Mouse (Mus musculus): ENCODE data around the gene Trim28. TPM values are rescaled to one million over a fixed set of nuclear protein-coding genes. Genes with fewer than 3 reads are reported as not detected.
A peak's percentile ranks its signal among the peaks of the same experiment; 100 is the strongest.

Gene Trim28
- polyA plus RNA-seq, 2 experiments, result 408 to 610 TPM

DNA sequence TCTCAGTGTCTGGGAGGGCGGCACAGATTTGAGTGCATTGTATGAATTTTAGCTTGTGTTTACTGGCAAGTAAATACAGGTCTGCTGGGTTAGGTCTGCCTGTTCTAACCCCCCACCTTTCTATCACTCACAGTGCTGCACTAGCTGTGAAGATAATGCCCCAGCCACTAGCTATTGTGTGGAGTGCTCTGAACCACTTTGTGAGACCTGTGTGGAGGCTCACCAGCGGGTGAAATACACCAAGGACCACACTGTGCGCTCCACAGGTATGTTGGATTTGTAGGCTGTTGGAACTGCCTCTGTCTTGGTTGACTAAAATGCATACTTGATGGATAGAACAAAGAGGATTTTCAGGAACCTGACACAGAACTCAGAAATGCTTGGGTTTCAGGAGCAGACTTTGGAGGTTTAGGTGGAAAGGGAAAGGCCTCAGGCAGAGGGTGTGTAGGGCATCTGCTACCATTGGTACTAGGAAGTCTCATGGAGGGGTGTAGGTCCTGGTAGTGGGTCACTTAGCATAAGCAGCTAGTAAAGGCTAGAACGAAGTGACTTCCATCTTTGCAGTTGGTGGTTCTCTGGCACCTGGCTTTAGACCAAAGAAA, 26.7 kb downstream of the Trim28 start:
- no peak for TF ChIP-seq POLR2A (IDR thresholded peaks at IDR 0.05; ENCODE audit: borderline replicate concordance, extremely low read depth, insufficient read depth, insufficient read length)
- WGBS, result 24% methylated on average over 4 of the region's 4 CpGs
- Histone ChIP-seq H3K9ac (ENCODE audit: low read depth, low read length, severe bottlenecking) (peak overlapping the region; percentile 98), H3K4me3 (replicated peaks; ENCODE audit: low read length) (peak overlapping the region; percentile 99), H3K4me2 (replicated peaks; ENCODE audit: low read depth, low read length, severe bottlenecking) (peak overlapping the region; percentile 98), H3K4me1 (ENCODE audit: control insufficient read depth, insufficient read depth, low read length) (peaks cover 14% of the 10 kb centered on the region), H3K27me3 (ENCODE audit: control insufficient read depth, insufficient read depth, low read length) (no peaks in the 10 kb centered on the region), H3K27ac (replicated peaks; ENCODE audit: low read depth, low read length) (0 out of 2 replicates have a peak overlapping the region, but pooled peaks have one; percentile 13), H3K9me3 (ENCODE audit: control insufficient read depth, low read length) (no peaks in the 10 kb centered on the region), H3K36me3 (ENCODE audit: control insufficient read depth, insufficient read depth, low read length) (peaks cover 52% of the 10 kb centered on the region)
- ATAC-seq (ENCODE audit: low FRiP score, low read depth), result no peak
- DNase-seq (ENCODE audit: low spot score), result no peak

GRCm38 (mm10) chr7:13028986-13029385, 30.1 kb downstream of the Trim28 start:
- H3K9ac ChIP-seq (ENCODE audit: low read depth, low read length, severe bottlenecking), result no peak overlapping the region
- H3K4me3 ChIP-seq (replicated peaks; ENCODE audit: low read length), result no peak overlapping the region
- H3K27me3 ChIP-seq (ENCODE audit: control insufficient read depth, insufficient read depth, low read length), result no peaks in the 10 kb centered on the region
- H3K27ac ChIP-seq (replicated peaks; ENCODE audit: low read depth, low read length), result no peak overlapping the region
- DNase-seq (ENCODE audit: low spot score) (no peak), ATAC-seq (ENCODE audit: low FRiP score, low read depth) (no peak)
- H3K9me3 ChIP-seq (ENCODE audit: control insufficient read depth, low read length), result no peaks in the 10 kb centered on the region
- peaks cover 16% of the 10 kb centered on the region for H3K4me1 ChIP-seq (ENCODE audit: control insufficient read depth, insufficient read depth, low read length)
- H3K36me3 ChIP-seq (ENCODE audit: control insufficient read depth, insufficient read depth, low read length), result peaks cover 82% of the 10 kb centered on the region
- no peak overlapping the region for H3K4me2 ChIP-seq (replicated peaks; ENCODE audit: low read depth, low read length, severe bottlenecking)
- no peak for TF ChIP-seq POLR2A (IDR thresholded peaks at IDR 0.05; ENCODE audit: borderline replicate concordance, extremely low read depth, insufficient read depth, insufficient read length)
- WGBS, result 93% methylated on average over 4 of the region's 4 CpGs

- TF ChIP-seq POLR2A (IDR thresholded peaks at IDR 0.05; ENCODE audit: borderline replicate concordance, extremely low read depth, insufficient read depth, insufficient read length), result no peak
- Histone ChIP-seq H3K9ac (ENCODE audit: low read depth, low read length, severe bottlenecking) (no peak overlapping the region), H3K9me3 (ENCODE audit: control insufficient read depth, low read length) (no peaks in the 10 kb centered on the region), H3K27ac (replicated peaks; ENCODE audit: low read depth, low read length) (no peak overlapping the region), H3K36me3 (ENCODE audit: control insufficient read depth, insufficient read depth, low read length) (peaks cover 89% of the 10 kb centered on the region), H3K4me1 (ENCODE audit: control insufficient read depth, insufficient read depth, low read length) (peaks cover 13% of the 10 kb centered on the region; the same call in 1 of the 2 replicates), H3K4me3 (replicated peaks; ENCODE audit: low read length) (no peak overlapping the region), H3K4me2 (replicated peaks; ENCODE audit: low read depth, low read length, severe bottlenecking) (no peak overlapping the region), H3K27me3 (ENCODE audit: control insufficient read depth, insufficient read depth, low read length) (no peaks in the 10 kb centered on the region)
- 75% methylated on average over 5 of the region's 5 CpGs for WGBS
- DNase-seq (ENCODE audit: low spot score), result no peak
- ATAC-seq (ENCODE audit: low FRiP score, low read depth), result no peak
These were observed 32.2 kb downstream of the Trim28 start for GRCm38 (mm10) chr7:13031069-13031468.

DNA sequence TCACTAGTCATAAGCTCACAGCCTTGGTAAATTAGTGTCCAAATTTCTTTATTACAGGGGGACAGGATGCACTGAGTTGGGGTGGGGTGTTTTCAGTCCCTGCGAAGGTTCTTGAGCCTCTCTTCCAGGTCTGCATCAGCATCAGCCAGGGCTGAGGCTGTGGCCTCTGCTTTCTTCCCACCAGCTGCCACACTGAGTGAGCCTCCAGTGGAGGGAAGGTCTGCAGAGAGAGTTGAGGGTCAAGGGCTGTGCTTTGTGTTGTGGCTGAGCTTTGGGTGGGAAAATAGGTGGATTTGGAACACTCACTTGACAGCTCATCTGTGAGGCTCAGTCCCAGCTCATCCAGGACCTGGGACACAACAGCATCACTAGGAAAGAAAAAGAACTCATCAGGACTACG, 33.1 kb downstream of the Trim28 start:
- H3K27me3 ChIP-seq (ENCODE audit: control insufficient read depth, insufficient read depth, low read length), result no peaks in the 10 kb centered on the region
- WGBS, result 85% methylated on average over 2 of the region's 2 CpGs
- H3K4me3 ChIP-seq (replicated peaks; ENCODE audit: low read length), result no peak overlapping the region
- no peak overlapping the region for H3K9ac ChIP-seq (ENCODE audit: low read depth, low read length, severe bottlenecking)
- no peak overlapping the region for H3K27ac ChIP-seq (replicated peaks; ENCODE audit: low read depth, low read length)
- no peak for TF ChIP-seq POLR2A (IDR thresholded peaks at IDR 0.05; ENCODE audit: borderline replicate concordance, extremely low read depth, insufficient read depth, insufficient read length)
- DNase-seq (ENCODE audit: low spot score) (no peak), ATAC-seq (ENCODE audit: low FRiP score, low read depth) (no peak)
- peaks cover 16% of the 10 kb centered on the region for H3K4me1 ChIP-seq (ENCODE audit: control insufficient read depth, insufficient read depth, low read length)
- no peaks in the 10 kb centered on the region for H3K9me3 ChIP-seq (ENCODE audit: control insufficient read depth, low read length)
- no peak overlapping the region for H3K4me2 ChIP-seq (replicated peaks; ENCODE audit: low read depth, low read length, severe bottlenecking)
- H3K36me3 ChIP-seq (ENCODE audit: control insufficient read depth, insufficient read depth, low read length), result peaks cover 86% of the 10 kb centered on the region

GRCm38 (mm10) chr7:13032541-13032940, 33.6 kb downstream of the Trim28 start:
- peaks cover 81% of the 10 kb centered on the region for H3K36me3 ChIP-seq (ENCODE audit: control insufficient read depth, insufficient read depth, low read length)
- H3K4me3 ChIP-seq (replicated peaks; ENCODE audit: low read length), result no peak overlapping the region
- ATAC-seq (ENCODE audit: low FRiP score, low read depth), result no peak
- no peak for DNase-seq (ENCODE audit: low spot score)
- H3K27me3 ChIP-seq (ENCODE audit: control insufficient read depth, insufficient read depth, low read length), result no peaks in the 10 kb centered on the region
- peaks cover 15% of the 10 kb centered on the region for H3K4me1 ChIP-seq (ENCODE audit: control insufficient read depth, insufficient read depth, low read length)
- no peak for TF ChIP-seq POLR2A (IDR thresholded peaks at IDR 0.05; ENCODE audit: borderline replicate concordance, extremely low read depth, insufficient read depth, insufficient read length)
- no peak overlapping the region for H3K27ac ChIP-seq (replicated peaks; ENCODE audit: low read depth, low read length)
- no peak overlapping the region for H3K4me2 ChIP-seq (replicated peaks; ENCODE audit: low read depth, low read length, severe bottlenecking)
- 93% methylated on average over 7 of the region's 7 CpGs for WGBS
- no peaks in the 10 kb centered on the region for H3K9me3 ChIP-seq (ENCODE audit: control insufficient read depth, low read length)
- no peak overlapping the region for H3K9ac ChIP-seq (ENCODE audit: low read depth, low read length, severe bottlenecking)
